Mouse (Mus musculus) layer of hippocampus, adult 9-10 months (tissue): ENCODE measurements around the gene Sdhd.

ENCODE experiments used
- DNase-seq: peaks from one replicate; pipeline ENCODE4 v3.0.0; 2022; ENCODE audit warnings: low spot score

Sdhd gene

GRCm38 (mm10) chr9:50586955-50587354, 16.7 kb downstream of the Sdhd start:
- DNase-seq, result no peak

- DNase-seq, result no peak
Observed at GRCm38 (mm10) chr9:50585145-50585818, 18.3 kb downstream of the Sdhd start.

- no peak for DNase-seq
Observed at GRCm38 (mm10) chr9:50580370-50580769, 23.2 kb downstream of the Sdhd start.

GRCm38 (mm10) chr9:50569599-50570525, 33.8 kb downstream of the Sdhd start:
- no peak for DNase-seq

- DNase-seq, result no peak
Observed at GRCm38 (mm10) chr9:50567881-50568280, 35.7 kb downstream of the Sdhd start.

GRCm38 (mm10) chr9:50567372-50567771, 36.2 kb downstream of the Sdhd start:
- no peak for DNase-seq

GRCm38 (mm10) chr9:50565940-50566339, 37.7 kb downstream of the Sdhd start:
- DNase-seq, result no peak

- no peak for DNase-seq
Observed at GRCm38 (mm10) chr9:50565173-50565572, 38.4 kb downstream of the Sdhd start.

GRCm38 (mm10) chr9:50561918-50562360, 41.7 kb downstream of the Sdhd start:
- DNase-seq, result no peak

- no peak for DNase-seq
Observed at GRCm38 (mm10) chr9:50561145-50561917, 42.3 kb downstream of the Sdhd start, which contains the start of gene Tex12. Gene Tex12, minus strand, starts transcription at chr9:50561325.

- DNase-seq, result no peak
Observed at GRCm38 (mm10) chr9:50555094-50555446, 48.5 kb downstream of the Sdhd start, which contains the start of gene Bco2. Gene Bco2, minus strand, starts transcription at chr9:50555181.

GRCm38 (mm10) chr9:50554241-50555093, 49.1 kb downstream of the Sdhd start, which contains the start of gene Il18:
Gene Il18, plus strand, starts transcription at chr9:50554827.
- peak; percentile 74 for DNase-seq

- no peak for DNase-seq
Observed at GRCm38 (mm10) chr9:50553547-50553946, 50.1 kb downstream of the Sdhd start.

GRCm38 (mm10) chr9:50552206-50552605, 51.4 kb downstream of the Sdhd start:
- no peak for DNase-seq

GRCm38 (mm10) chr9:50548936-50549335, 54.7 kb downstream of the Sdhd start:
- DNase-seq, result no peak

GRCm38 (mm10) chr9:50547859-50548478, 55.6 kb downstream of the Sdhd start:
- no peak for DNase-seq
